Mouse (Mus musculus) ES-E14 (cell line): ENCODE results near the gene Phf21a.

Source experiments
- MAFK ChIP-seq: IDR thresholded peaks from 2 replicates; pipeline ENCODE4 v1.6.1; 2014; ENCODE audit warnings: mild to moderate bottlenecking, low read depth, low read length, inconsistent platforms; ENCODE audit not compliant: insufficient read depth
- ZC3H11A ChIP-seq: IDR thresholded peaks from 2 replicates; pipeline ENCODE4 v1.6.1; 2012; ENCODE audit warnings: low read depth, mild to moderate bottlenecking, inconsistent platforms, low read length, borderline replicate concordance
- ZNF384 ChIP-seq: IDR thresholded peaks from 2 replicates; pipeline ENCODE4 v1.6.1; 2012; ENCODE audit warnings: low read depth, low read length, inconsistent platforms

DNA sequence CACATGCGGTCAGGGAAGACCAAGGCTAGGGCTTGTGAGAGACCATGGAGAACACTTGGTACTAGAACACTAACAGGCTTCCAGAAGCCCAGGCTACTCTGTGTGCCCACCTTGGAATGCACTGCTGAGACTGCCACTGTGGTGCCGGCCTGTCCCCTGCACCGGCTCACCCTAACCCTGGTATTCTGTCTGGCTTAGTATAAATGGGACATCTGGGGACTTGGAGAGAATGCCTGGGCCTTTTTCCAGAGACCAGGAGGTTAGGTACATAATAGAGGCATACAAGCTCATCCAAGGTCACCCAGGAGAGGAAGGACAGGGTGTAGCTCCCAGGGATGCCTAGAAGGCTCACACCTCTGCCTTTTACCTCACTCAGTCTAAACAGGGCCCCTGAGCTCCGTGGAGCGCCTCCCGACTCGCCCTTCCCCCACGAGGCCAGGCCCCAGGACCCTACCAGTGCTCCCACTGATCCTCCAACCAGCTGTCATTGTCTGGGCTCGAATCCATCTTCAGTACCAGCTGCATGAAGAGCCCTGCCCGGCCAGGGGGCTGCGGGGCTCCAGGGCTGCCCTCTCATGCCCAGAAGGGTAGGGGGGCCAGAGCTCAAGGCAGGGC, 298.9 kb downstream of the Phf21a start:
- no peak for TF ChIP-seq ZC3H11A
- no peak for TF ChIP-seq MAFK
- TF ChIP-seq ZNF384 = no peak
